Mouse (Mus musculus): ENCODE measurements around the gene Btg2. TPM values are rescaled to one million over a fixed set of nuclear protein-coding genes. Genes with fewer than 3 reads are reported as not detected.

The Btg2 gene
- polyA plus RNA-seq, 1 experiment from 2014 or later = 34.2 TPM

GRCm38 (mm10) chr1:134097080-134097855 lies 18.3 kb upstream of the Btg2 start:
- 94% methylated on average over 7 of the region's 7 CpGs for WGBS
- Histone ChIP-seq H3K27ac (no peak overlapping the region), H3K4me3 (no peak overlapping the region), H3K4me1 (peaks cover 36% of the 10 kb centered on the region), H3K36me3 (no peaks in the 10 kb centered on the region), H3K9me3 (no peaks in the 10 kb centered on the region), H3K9ac (no peak overlapping the region), H3K4me2 (replicated peaks) (no peak overlapping the region), H3K27me3 (no peaks in the 10 kb centered on the region)
- no peak for ATAC-seq (ENCODE audit: insufficient number of reproducible peaks, insufficient read depth, low FRiP score, low TSS enrichment)

DNA sequence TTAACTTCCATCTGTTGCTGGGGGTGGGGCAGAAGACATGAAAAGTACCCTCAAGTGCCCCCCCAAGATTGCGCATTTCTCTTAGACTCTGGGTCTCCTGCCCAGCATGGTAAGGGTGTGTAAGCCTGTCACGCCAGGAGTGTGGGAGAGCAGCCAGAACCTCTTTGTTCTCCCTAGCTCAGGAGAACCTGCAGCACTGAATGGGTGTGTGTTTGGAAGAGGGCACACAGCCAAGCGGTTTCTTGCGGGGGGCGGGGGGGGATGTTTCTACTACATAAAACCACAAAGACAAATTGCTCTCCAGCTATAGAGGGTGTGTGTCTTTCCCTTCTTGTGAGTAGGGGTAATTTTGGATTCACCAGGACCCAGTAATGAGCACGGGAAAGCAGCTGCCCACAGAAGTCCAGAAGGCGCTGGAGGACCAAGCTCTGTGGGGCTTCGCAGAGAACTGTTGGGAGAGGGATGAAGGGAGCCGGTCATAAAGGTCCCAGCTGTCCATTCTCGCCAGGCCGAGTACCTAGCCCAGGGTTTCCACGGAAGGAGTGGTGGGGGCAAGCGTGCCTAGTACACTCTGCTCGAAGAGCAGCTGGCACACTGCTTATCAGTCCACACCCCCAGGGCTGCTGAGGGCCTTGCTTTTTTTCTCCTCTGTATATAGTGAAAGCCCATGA lies 17.5 kb upstream of the Btg2 start:
- Histone ChIP-seq H3K4me3 (no peak overlapping the region), H3K36me3 (no peaks in the 10 kb centered on the region), H3K27ac (peak overlapping the region; percentile 63; the same call in 1 of the 2 replicates), H3K4me2 (replicated peaks) (no peak overlapping the region), H3K4me1 (peaks cover 36% of the 10 kb centered on the region), H3K27me3 (no peaks in the 10 kb centered on the region), H3K9me3 (no peaks in the 10 kb centered on the region), H3K9ac (no peak overlapping the region)
- 70% methylated on average over 14 of the region's 14 CpGs for WGBS
- ATAC-seq (ENCODE audit: insufficient number of reproducible peaks, insufficient read depth, low FRiP score, low TSS enrichment) = no peak

DNA sequence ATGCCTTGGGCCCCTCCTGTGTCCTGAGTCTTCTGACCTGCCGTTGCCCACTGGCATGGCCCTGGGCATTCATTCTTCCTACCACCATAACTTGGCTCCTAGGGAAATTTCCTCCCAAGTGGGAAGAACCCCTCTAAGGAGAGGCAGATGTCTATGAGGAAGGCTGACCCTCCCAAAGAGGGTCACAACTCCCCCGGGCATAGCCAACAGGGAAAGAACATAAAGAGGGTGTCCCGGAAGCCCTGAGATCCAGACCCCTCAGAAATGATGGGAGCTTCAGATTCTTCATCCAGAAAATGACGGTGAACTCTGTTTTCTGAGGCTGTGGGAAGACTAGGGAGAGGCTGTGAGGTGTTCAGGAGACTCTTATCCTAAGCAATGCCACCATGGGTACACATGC lies 16.8 kb upstream of the Btg2 start:
- peak overlapping the region; percentile 32; the same call in 1 of the 2 replicates for H3K27ac ChIP-seq

DNA sequence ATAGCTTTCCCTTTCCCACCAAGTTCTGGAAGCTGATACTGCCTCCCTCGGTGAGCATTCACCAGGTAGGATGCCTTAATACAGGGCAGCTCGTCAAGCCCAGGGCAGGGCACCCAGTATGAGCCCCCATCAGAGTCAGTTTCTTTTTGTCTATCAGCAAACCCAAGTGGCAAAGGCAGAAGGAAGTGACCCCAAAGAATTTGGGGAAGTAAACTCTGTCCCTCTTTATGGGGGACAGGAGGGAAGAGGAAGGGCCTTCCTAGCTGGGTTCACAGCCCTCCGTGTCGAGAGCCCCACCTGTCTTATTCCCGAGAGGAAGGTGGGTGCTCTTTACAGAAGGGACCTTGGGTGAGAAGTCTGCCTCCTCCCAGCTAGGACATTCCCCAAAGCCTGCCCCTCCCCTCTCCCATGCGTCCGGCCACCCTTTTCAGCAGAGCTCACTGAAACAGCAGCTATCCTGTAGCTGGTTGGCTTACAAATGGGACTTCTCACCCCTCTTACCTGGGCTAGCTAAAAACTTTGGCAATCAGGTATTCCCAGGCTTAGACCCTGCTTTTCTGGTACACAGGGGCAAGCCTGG lies 16.2 kb upstream of the Btg2 start:
- H3K4me1 ChIP-seq = peaks cover 36% of the 10 kb centered on the region

More for the DNA sequence above, 16.8 kb upstream of the Btg2 start:
- WGBS = 81% methylated on average over 4 of the region's 4 CpGs
- Histone ChIP-seq H3K4me2 (replicated peaks) (no peak overlapping the region), H3K36me3 (no peaks in the 10 kb centered on the region), H3K4me1 (peaks cover 36% of the 10 kb centered on the region), H3K9ac (no peak overlapping the region), H3K4me3 (no peak overlapping the region), H3K9me3 (no peaks in the 10 kb centered on the region), H3K27me3 (no peaks in the 10 kb centered on the region)
- ATAC-seq (ENCODE audit: insufficient number of reproducible peaks, insufficient read depth, low FRiP score, low TSS enrichment) = no peak

DNA sequence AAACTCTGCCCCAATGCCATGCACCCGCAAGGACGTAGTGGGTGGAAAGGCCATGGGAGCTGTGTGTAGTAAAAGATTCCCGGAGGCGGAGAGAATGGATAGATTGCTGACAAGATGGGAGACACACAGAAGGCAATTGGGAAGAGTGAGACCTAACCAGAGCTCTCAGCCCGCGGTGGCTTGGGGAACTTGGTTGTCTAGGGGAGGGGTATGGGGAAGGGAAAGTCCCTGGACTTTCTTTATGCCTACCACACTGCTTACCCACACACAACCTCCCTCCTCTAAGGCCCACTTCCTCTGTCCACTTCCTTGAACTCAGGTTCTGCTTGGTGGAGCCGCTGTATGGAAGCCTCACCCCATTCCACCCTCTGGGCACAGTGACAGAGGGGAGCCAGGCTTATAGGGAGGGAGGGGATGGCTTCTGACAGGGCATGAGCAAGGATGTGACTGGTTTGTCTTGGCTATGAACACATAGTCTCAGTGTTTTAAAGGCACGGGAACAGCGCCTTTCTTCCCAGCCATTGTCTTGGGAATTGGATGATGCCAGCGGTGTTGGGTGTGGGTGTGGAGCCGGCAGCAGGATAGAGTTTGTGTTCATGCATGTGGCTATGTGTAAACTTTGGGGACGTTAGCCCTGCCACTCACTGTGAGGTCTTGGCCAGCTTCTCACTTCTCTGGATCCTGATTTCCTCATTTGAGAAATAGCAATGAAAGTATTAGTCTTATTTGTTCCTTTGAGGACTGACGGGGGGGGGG lies 15.0 kb upstream of the Btg2 start:
- Histone ChIP-seq H3K27ac (peak overlapping the region; percentile 83), H3K4me3 (no peak overlapping the region), H3K4me1 (peaks cover 29% of the 10 kb centered on the region), H3K4me2 (replicated peaks) (peak overlapping the region; percentile 71), H3K9me3 (no peaks in the 10 kb centered on the region), H3K27me3 (no peaks in the 10 kb centered on the region), H3K9ac (no peak overlapping the region), H3K36me3 (no peaks in the 10 kb centered on the region)
- ATAC-seq (ENCODE audit: insufficient number of reproducible peaks, insufficient read depth, low FRiP score, low TSS enrichment) = no peak
- 70% methylated on average over 13 of the region's 13 CpGs for WGBS

More for the DNA sequence above, 16.2 kb upstream of the Btg2 start:
- ATAC-seq (ENCODE audit: insufficient number of reproducible peaks, insufficient read depth, low FRiP score, low TSS enrichment) = no peak
- H3K4me3 ChIP-seq = no peak overlapping the region
- 65% methylated on average over 7 of the region's 7 CpGs for WGBS
- no peaks in the 10 kb centered on the region for H3K9me3 ChIP-seq
- no peaks in the 10 kb centered on the region for H3K27me3 ChIP-seq
- no peak overlapping the region for H3K4me2 ChIP-seq (replicated peaks)
- no peaks in the 10 kb centered on the region for H3K36me3 ChIP-seq
- no peak overlapping the region for H3K9ac ChIP-seq
- no peak overlapping the region for H3K27ac ChIP-seq

DNA sequence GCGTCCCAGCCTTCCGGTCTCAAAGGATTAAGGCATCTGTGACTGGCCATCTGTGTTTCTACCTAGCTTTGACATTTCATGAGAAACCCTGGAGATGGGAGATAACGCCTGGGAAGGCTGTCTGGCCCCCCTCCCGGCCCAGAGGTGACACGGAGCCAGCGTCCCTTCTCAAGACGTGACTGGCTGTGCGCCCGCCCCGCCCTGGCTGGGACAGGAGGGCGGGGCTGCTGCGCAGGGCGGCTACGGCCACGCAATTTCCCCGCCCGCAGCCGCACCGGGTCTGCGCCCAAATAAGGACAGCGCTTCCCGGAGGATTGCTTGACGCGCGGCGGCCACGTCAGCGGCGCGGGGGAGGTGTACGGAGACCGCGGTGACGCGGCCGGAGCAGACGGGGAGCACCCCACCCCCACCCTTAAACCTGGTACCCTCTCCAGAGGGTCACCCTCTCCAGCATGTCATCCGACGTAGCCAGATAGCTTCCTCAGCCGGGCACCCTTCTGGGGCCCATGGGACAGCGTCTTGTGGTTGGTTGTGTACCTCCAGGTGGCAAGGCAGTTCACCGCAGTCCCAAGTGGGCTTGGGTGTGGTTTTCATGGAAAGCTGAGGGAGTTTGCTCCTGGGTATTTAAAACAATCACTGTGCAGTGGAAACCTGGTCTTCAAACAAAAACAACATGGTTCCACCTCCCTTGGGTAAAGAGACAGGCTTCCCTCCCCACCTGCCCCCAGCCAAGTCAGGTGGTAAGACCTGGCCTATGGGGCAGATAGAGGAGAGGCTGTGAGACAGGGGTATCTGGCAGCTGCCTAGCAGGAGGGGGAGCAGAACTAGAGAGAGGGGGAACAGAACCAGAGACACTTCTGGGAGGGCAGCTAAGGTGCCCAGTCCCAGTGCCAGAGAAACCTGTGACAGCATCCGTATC lies 14.2 kb upstream of the Btg2 start:
- H3K4me2 ChIP-seq (replicated peaks) = peak overlapping the region; percentile 71
- peaks cover 21% of the 10 kb centered on the region for H3K4me1 ChIP-seq
- WGBS = 3% methylated on average over 43 of the region's 43 CpGs
- peak; percentile 85 for ATAC-seq (ENCODE audit: insufficient number of reproducible peaks, insufficient read depth, low FRiP score, low TSS enrichment)
- peak overlapping the region; percentile 83 for H3K27ac ChIP-seq
- H3K36me3 ChIP-seq = no peaks in the 10 kb centered on the region
- peak overlapping the region; percentile 59 for H3K9ac ChIP-seq
- H3K27me3 ChIP-seq = no peaks in the 10 kb centered on the region
- peak overlapping the region; percentile 47 for H3K4me3 ChIP-seq
- H3K9me3 ChIP-seq = no peaks in the 10 kb centered on the region

DNA sequence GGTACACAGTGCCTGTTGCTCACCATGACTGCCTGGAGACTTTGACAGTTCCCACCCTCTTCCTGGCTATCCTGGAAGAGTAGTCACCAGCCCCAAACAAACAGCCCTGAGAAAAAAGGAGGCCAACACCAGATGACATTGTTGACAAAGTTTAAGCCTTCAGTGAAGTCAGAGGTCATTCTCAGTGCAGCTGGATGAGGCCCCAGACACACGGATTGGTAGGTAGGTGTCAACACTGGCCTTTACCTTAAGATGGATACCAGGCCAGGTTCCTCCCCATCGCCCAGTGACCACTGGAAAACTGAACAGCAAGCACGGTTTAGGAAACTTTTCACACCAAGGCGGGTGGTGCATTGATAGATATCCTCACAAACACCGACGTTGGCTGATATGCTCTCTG lies 13.4 kb upstream of the Btg2 start:
- Histone ChIP-seq H3K4me3 (peak overlapping the region; percentile 47), H3K27me3 (no peaks in the 10 kb centered on the region), H3K36me3 (no peaks in the 10 kb centered on the region), H3K9ac (no peak overlapping the region; the same call in 1 of the 2 replicates), H3K9me3 (no peaks in the 10 kb centered on the region), H3K4me2 (replicated peaks) (peak overlapping the region; percentile 71), H3K27ac (peak overlapping the region; percentile 83), H3K4me1 (peaks cover 21% of the 10 kb centered on the region)
- ATAC-seq (ENCODE audit: insufficient number of reproducible peaks, insufficient read depth, low FRiP score, low TSS enrichment) = no peak
- 34% methylated on average over 6 of the region's 6 CpGs for WGBS

DNA sequence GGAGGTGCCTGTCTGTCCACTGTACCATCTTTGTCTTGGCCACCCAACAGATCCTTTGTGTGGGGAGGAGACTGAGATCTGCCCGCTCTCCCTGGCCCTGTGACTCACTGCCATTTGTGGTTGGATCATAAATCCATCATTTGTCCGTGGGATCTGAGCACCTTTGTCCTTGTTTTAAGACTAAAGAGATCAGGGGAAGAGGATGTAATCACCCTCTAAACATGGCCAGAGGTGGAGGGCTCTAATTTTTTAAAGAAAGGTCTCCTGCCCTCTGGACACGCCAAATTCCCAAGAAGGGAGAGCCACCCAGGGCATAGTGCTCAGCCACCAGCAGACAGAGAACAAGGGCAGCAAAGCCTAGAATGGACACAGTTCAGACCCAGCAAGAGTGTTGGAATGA lies 12.9 kb upstream of the Btg2 start:
- Histone ChIP-seq H3K4me3 (no peak overlapping the region), H3K9me3 (no peaks in the 10 kb centered on the region), H3K27ac (no peak overlapping the region), H3K36me3 (no peaks in the 10 kb centered on the region), H3K27me3 (no peaks in the 10 kb centered on the region), H3K4me1 (peaks cover 23% of the 10 kb centered on the region), H3K4me2 (replicated peaks) (no peak overlapping the region), H3K9ac (no peak overlapping the region)
- 87% methylated on average over 3 of the region's 3 CpGs for WGBS
- ATAC-seq (ENCODE audit: insufficient number of reproducible peaks, insufficient read depth, low FRiP score, low TSS enrichment) = no peak

- Histone ChIP-seq H3K9ac (no peak overlapping the region), H3K4me3 (no peak overlapping the region), H3K36me3 (no peaks in the 10 kb centered on the region), H3K27me3 (no peaks in the 10 kb centered on the region), H3K4me2 (replicated peaks) (no peak overlapping the region), H3K9me3 (no peaks in the 10 kb centered on the region), H3K4me1 (peaks cover 28% of the 10 kb centered on the region), H3K27ac (no peak overlapping the region)
- WGBS = 86% methylated on average over 7 of the region's 7 CpGs
- no peak for ATAC-seq (ENCODE audit: insufficient number of reproducible peaks, insufficient read depth, low FRiP score, low TSS enrichment)
Observed at GRCm38 (mm10) chr1:134089074-134089473, 10.2 kb upstream of the Btg2 start.

GRCm38 (mm10) chr1:134086811-134087398 lies 8.0 kb upstream of the Btg2 start:
- no peak for ATAC-seq (ENCODE audit: insufficient number of reproducible peaks, insufficient read depth, low FRiP score, low TSS enrichment)
- Histone ChIP-seq H3K4me3 (no peak overlapping the region), H3K9ac (peak overlapping the region; percentile 20; the same call in 1 of the 2 replicates), H3K36me3 (no peaks in the 10 kb centered on the region), H3K27me3 (no peaks in the 10 kb centered on the region), H3K27ac (peak overlapping the region; percentile 14), H3K9me3 (no peaks in the 10 kb centered on the region), H3K4me2 (replicated peaks) (no peak overlapping the region), H3K4me1 (peaks cover 19% of the 10 kb centered on the region)
- 49% methylated on average over 16 of the region's 16 CpGs for WGBS
